Mouse (Mus musculus) lung, postnatal 10 days (tissue): ENCODE measurements at regions not wholly inside any gene's neighbourhood (a gene's known extent, or its start where the extent isn't known, plus 50 kb on each side); places are given as distances from the start of the nearest gene placed in this dataset.

Source experiments
- DNase-seq: peaks from one replicate; pipeline ENCODE4 v3.0.0; 2021

DNA sequence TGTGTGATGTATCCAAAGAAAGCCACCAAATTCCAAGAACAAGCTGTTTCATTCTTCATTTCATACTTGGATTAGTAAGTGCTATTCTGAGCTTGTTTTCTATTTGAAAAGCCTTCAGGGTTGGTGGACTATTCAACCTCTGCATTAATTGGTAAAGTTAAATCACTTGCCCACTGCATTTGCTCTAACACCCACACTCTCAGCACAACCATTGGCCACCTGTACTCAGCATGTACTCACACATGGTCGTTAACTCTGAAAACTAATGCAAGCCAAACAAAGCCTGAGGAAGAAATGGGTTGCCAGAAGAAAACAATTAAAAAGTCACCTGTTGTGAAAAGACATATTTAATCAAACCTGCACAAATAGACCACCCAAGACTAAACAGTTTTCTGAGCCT lies 267.5 kb downstream of the Trim52 start:
- no peak for DNase-seq

DNA sequence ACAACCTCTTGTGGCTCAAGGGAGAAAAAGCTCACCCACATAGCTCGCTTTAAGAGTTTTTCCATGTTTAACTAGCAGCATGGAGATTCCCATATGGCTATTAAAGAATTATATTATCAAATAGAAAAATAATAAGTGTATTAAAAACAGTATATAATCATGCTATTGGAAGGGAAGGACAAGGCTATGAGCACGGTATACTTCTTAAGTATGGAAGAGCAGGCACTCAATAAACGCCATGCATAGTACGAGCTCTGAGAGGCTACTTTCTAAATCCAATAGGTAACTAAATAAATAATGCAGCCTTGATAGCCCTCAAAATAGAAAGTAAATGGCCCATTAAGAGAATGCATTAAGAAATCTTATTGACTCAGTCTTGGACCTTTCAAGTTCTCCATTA lies 273.6 kb downstream of the Trim52 start:
- no peak for DNase-seq

DNA sequence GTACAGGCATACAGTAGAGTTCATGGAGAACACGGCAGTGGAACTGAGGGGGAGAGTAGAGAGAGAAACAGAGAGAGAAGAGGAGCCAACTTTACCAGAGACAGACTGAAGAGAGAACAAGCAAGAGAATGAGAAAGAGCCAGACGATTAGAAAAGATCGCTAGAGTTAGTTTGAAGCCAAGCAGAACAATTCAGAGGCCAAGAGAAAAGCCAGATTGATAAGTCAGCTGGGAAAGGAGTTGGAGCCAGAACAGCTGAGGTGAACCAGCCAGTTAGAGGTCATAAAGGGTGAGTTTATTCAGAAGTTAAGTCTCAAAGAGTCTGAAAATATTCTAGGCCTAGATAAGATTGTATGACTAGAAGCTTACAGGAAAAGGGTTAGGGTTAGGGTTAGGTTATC lies 281.7 kb downstream of the Trim52 start:
- DNase-seq, result no peak

GRCm38 (mm10) chr14:106390546-106390945 lies 284.5 kb downstream of the Trim52 start:
- no peak for DNase-seq

DNA sequence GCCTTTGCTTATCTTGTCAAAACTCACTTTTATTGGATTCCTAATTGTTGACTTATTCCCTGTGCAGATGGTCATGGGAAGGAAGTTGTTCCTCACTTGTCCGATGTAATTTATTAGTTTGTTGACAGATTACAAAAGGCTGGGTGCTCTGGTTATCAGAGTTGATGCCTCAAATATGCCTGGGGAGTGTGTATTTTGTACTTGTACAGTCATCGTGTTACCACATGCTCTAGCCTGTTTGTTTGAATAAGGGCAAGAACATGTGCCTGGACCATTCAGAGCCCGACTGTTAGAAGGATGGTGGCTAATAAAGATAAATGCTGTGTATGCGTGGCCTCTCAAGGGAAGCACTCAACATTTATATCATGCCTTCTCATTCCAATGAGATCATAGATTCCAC lies 288.0 kb downstream of the Trim52 start:
- DNase-seq, result no peak

DNA sequence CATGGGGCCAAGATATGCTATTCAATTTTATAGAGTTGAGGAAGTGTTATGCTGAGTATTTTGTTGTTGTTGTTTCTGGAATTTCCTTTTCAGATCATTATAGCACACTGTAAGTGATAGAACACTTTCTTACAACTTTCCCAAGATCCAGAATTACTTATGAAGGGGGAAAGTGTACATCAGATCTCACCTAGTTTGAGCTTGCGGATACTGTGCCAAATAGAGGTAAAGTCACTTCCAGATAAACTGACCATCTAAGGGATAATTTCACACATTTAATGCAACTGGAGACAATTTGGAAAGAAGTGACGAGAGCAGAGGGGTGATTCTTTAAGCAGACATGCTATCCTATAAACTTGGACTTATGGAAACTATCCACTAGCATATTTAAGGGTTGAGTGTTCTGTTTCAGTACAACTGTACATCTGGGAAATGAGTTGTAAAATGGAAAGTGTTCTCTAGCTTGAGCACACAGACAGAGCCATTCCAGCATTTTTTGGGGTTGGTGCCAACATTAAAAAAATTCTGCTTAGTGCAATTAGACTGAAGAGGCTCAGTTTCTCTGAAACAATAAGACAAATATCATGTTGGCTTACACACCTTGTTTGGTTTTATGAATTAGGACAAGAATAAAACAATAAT lies 307.0 kb downstream of the Trim52 start:
- DNase-seq, result no peak

- DNase-seq, result no peak
These were observed 318.7 kb downstream of the Trim52 start for GRCm38 (mm10) chr14:106424714-106425113.

GRCm38 (mm10) chr14:106428594-106428993 lies 322.6 kb downstream of the Trim52 start:
- DNase-seq, result no peak

DNA sequence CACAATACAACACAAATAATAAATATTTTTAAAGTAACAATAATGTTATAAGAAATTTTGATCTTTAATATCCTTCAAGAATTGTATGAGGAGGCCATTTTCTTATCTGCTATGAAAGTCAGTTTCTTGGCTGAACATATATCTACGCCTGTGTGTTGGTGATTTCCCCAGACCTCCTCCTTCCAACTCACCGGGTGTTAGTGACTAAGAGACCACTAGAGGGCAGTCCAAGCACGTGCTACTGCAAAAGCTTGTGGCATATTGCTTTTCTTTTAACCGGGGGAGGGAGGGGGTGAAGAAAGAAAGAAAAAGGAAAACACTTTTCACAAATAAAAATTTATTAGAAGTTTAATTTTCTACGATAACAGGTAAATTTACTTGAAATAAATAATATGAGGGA lies 333.3 kb downstream of the Trim52 start:
- peak; percentile 72 for DNase-seq

- DNase-seq, result no peak
These were observed 383.1 kb downstream of the Trim52 start for GRCm38 (mm10) chr14:106489074-106489473.

GRCm38 (mm10) chr14:106491389-106491788 lies 385.4 kb downstream of the Trim52 start:
- no peak for DNase-seq

- DNase-seq, result peak; percentile 41
These were observed 394.5 kb downstream of the Trim52 start for GRCm38 (mm10) chr14:106500344-106501135.

DNA sequence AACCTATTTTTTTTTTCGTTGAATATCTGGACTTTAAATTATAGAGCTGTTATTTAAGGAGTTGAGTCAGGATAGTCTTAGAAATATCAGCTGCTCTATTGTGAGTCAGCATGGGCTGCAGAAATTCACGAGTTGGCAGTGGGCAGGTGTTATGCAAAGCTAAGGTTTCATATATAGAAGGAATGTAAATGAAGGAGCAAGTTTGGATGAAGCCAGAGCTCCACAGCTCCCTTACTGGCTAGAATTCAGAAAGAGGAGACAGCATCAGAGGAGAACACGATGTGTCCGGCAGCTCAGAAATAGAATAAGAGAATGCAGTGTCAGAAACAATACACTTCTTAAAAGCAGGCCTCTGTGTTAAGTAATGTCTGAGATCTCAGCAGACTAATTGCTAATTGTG lies 400.9 kb downstream of the Trim52 start:
- DNase-seq, result no peak

- no peak for DNase-seq
These were observed 412.8 kb downstream of the Trim52 start for GRCm38 (mm10) chr14:106518552-106519358.

GRCm38 (mm10) chr14:106520808-106521207 lies 414.8 kb downstream of the Trim52 start:
- no peak for DNase-seq

- DNase-seq, result no peak
These were observed 444.2 kb downstream of the Trim52 start for GRCm38 (mm10) chr14:106550150-106550549.

DNA sequence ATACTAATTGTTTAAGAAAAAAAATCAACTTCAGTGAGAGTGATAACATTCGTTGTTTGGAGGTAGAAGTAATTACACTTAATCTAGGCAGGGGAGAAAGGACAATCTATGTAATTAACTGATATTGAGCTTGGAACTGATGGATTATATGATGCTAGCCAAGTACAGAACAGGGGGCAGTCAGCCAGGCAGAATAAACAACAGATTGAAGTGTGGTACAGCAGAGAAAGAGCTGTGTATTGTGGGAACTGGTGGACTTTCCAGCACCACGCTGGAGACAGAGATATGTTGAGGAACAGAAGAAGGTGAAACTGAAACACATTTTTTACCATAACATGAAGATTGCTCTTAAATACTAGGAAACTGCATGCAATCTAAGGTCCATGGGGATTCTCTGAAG lies 473.3 kb downstream of the Trim52 start:
- no peak for DNase-seq

GRCm38 (mm10) chr14:106581886-106582285 lies 475.9 kb downstream of the Trim52 start:
- DNase-seq, result no peak

DNA sequence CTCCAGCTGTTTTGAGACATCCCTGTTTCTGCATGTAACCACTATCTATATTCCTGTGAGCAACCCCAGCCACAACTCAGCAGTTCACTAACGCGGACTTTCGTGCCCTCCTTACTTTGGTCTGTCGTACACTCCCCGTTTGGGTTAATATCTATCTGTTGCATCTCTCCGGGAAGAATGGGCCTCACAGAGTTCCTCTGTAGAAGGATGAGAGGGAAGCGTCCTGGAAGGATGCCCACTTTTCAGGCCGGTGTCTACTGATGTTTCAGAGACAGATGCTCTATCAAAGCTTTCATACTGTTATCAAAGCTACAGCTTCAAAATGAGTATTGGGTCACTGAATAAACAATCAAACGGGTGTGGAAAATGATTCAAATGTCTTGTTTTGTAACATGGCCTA lies 487.4 kb downstream of the Trim52 start:
- no peak for DNase-seq

DNA sequence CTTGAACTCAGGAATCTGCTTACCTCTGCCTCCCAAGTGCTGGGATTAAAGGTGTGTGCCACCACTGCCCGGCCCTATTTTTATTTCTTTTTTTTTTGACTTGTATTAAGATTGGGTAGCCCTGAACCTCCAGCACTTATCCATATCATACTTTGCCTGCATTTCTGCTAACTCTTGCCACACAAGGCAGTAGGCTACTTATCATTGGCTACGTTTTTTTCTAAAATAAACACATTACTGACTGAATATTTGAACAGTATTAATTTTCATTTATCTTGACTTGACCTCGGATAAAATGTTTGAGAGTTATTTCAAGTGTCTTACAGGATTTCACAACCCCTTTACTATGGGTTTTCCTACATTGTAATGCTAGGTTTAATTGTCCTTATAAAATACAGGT lies 488.0 kb downstream of the Trim52 start:
- no peak for DNase-seq

- no peak for DNase-seq
These were observed 501.0 kb downstream of the Trim52 start for GRCm38 (mm10) chr14:106607041-106607440.

- DNase-seq, result no peak
These were observed 502.4 kb downstream of the Trim52 start for GRCm38 (mm10) chr14:106608341-106608927.
